Mouse (Mus musculus): ENCODE results near the gene Il1r1. TPM values are rescaled to one million over a fixed set of nuclear protein-coding genes. Genes with fewer than 3 reads are reported as not detected.

Gene Il1r1
- polyA plus RNA-seq, 1 experiment = 1.4 TPM

- no peak for DNase-seq (ENCODE audit: extremely low spot score in 1 of 2, low spot score in 1 of 2)
These were observed 4.9 kb downstream of the Il1r1 start for GRCm38 (mm10) chr1:40229771-40230280.

- DNase-seq (ENCODE audit: extremely low spot score in 1 of 2, low spot score in 1 of 2) = no peak
These were observed 5.5 kb downstream of the Il1r1 start for GRCm38 (mm10) chr1:40230336-40230735.

- DNase-seq (ENCODE audit: extremely low spot score in 1 of 2, low spot score in 1 of 2) = no peak
These were observed 6.2 kb downstream of the Il1r1 start for GRCm38 (mm10) chr1:40231116-40231515.

GRCm38 (mm10) chr1:40233217-40233616 lies 8.3 kb downstream of the Il1r1 start:
- no peak for DNase-seq (ENCODE audit: extremely low spot score in 1 of 2, low spot score in 1 of 2)

- no peak for DNase-seq (ENCODE audit: extremely low spot score in 1 of 2, low spot score in 1 of 2)
These were observed 8.7 kb downstream of the Il1r1 start for GRCm38 (mm10) chr1:40233621-40234020.

GRCm38 (mm10) chr1:40235597-40236249 lies 10.8 kb downstream of the Il1r1 start:
- peak in 1 of 2 experiments; percentile 54 for DNase-seq (ENCODE audit: extremely low spot score in 1 of 2, low spot score in 1 of 2)

GRCm38 (mm10) chr1:40236694-40237093 lies 11.8 kb downstream of the Il1r1 start:
- no peak for DNase-seq (ENCODE audit: extremely low spot score in 1 of 2, low spot score in 1 of 2)

GRCm38 (mm10) chr1:40237094-40237493 lies 12.2 kb downstream of the Il1r1 start:
- DNase-seq (ENCODE audit: extremely low spot score in 1 of 2, low spot score in 1 of 2) = no peak

- no peak for DNase-seq (ENCODE audit: extremely low spot score in 1 of 2, low spot score in 1 of 2)
These were observed 15.6 kb downstream of the Il1r1 start for GRCm38 (mm10) chr1:40240353-40241092.

GRCm38 (mm10) chr1:40242717-40243116 lies 17.8 kb downstream of the Il1r1 start:
- DNase-seq (ENCODE audit: extremely low spot score in 1 of 2, low spot score in 1 of 2) = no peak

- DNase-seq (ENCODE audit: extremely low spot score in 1 of 2, low spot score in 1 of 2) = no peak
These were observed 18.7 kb downstream of the Il1r1 start for GRCm38 (mm10) chr1:40243561-40243998.

GRCm38 (mm10) chr1:40250425-40250824 lies 25.5 kb downstream of the Il1r1 start:
- DNase-seq (ENCODE audit: extremely low spot score in 1 of 2, low spot score in 1 of 2) = no peak

- DNase-seq (ENCODE audit: extremely low spot score in 1 of 2, low spot score in 1 of 2) = no peak
These were observed 27.6 kb downstream of the Il1r1 start for GRCm38 (mm10) chr1:40252507-40252906.

GRCm38 (mm10) chr1:40253940-40254339 lies 29.1 kb downstream of the Il1r1 start:
- DNase-seq (ENCODE audit: extremely low spot score in 1 of 2, low spot score in 1 of 2) = no peak

GRCm38 (mm10) chr1:40254347-40255057 lies 29.6 kb downstream of the Il1r1 start:
- no peak for DNase-seq (ENCODE audit: extremely low spot score in 1 of 2, low spot score in 1 of 2)

- DNase-seq (ENCODE audit: extremely low spot score in 1 of 2, low spot score in 1 of 2) = no peak
These were observed 37.7 kb downstream of the Il1r1 start for GRCm38 (mm10) chr1:40262441-40263121.

- DNase-seq (ENCODE audit: extremely low spot score in 1 of 2, low spot score in 1 of 2) = no peak
These were observed 38.2 kb downstream of the Il1r1 start for GRCm38 (mm10) chr1:40263122-40263498.

GRCm38 (mm10) chr1:40263679-40264078 lies 38.8 kb downstream of the Il1r1 start:
- DNase-seq (ENCODE audit: extremely low spot score in 1 of 2, low spot score in 1 of 2) = no peak

- DNase-seq (ENCODE audit: extremely low spot score in 1 of 2, low spot score in 1 of 2) = no peak
These were observed 40.5 kb downstream of the Il1r1 start for GRCm38 (mm10) chr1:40265301-40265835.

Measured in frontal cortex, adult 2 months (tissue).